ENCODE assay signal across 24 mouse cellular contexts in genomic region chrX:56663377-56663776, GRCm38 (mm10). TPM values are rescaled to one million over a fixed set of nuclear protein-coding genes. Genes with fewer than 3 reads are reported as not detected.
A peak's percentile ranks its signal among the peaks of the same experiment; 100 is the strongest.
DNase-seq lines count a peak whose midpoint lies in the region; ATAC-seq lines count a peak whose summit lies in the region.
"Had no signal": no experiment of that assay in that cellular context is flagged by ENCODE, and none has a peak within 500 bp of the region (broad histone marks: within the 10 kb centered on the region; RNA-seq: fewer than 3 reads in every experiment).

No protein-coding gene starts in this region.

- H3K9me3 ChIP-seq in forebrain, embryonic 13.5 days (replicated peaks) = no peaks in the 10 kb centered on the region
- H3K9me3 ChIP-seq in forebrain, embryonic 16.5 days (ENCODE audit: control insufficient read depth, low read length) = no peaks in the 10 kb centered on the region
- H3K9me3 ChIP-seq: embryonic facial prominence, embryonic 12.5 days; heart, embryonic 10.5 days; heart, embryonic 13.5 days had no signal

- no peak overlapping the region for H3K27ac ChIP-seq in forebrain, embryonic 13.5 days
- H3K27ac ChIP-seq in forebrain, embryonic 16.5 days (ENCODE audit: low read length) = no peak overlapping the region
- H3K27ac ChIP-seq: embryonic facial prominence, embryonic 12.5 days; heart, embryonic 10.5 days; heart, embryonic 13.5 days; hindbrain, embryonic 14.5 days; hindbrain, postnatal 0 days had no signal

- no peak overlapping the region for H3K4me3 ChIP-seq in forebrain, embryonic 13.5 days
- H3K4me3 ChIP-seq in forebrain, embryonic 16.5 days (replicated peaks; ENCODE audit: low read length) = no peak overlapping the region
- H3K4me3 ChIP-seq: embryonic facial prominence, embryonic 12.5 days; erythroblast, embryonic 14.5 days; heart, embryonic 10.5 days; heart, embryonic 13.5 days had no signal

- H3K36me3 ChIP-seq in forebrain, embryonic 13.5 days (ENCODE audit: poor library complexity, severe bottlenecking) = no peaks in the 10 kb centered on the region
- H3K36me3 ChIP-seq in forebrain, embryonic 16.5 days (ENCODE audit: control insufficient read depth, insufficient read depth) = no peaks in the 10 kb centered on the region
- H3K36me3 ChIP-seq: embryonic facial prominence, embryonic 12.5 days; heart, embryonic 10.5 days; heart, embryonic 13.5 days had no signal

- peak; percentile 53 for DNase-seq in kidney, adult 9 months
- DNase-seq in kidney, adult 8-10 months = no peak
- DNase-seq in retina, embryonic 14.5 days (ENCODE audit: low spot score) = peak; percentile 25
- DNase-seq in lung, postnatal 14 days = no peak
- DNase-seq: adrenal gland, adult 8-10 months; adrenal gland, postnatal 25 days; cerebellum, adult 18-20 months; cerebellum, adult 9-10 months; cerebellum, postnatal 14 days; gastrocnemius, postnatal 25 days; heart, adult 18-20 months; heart, postnatal 14 days; heart, postnatal 4 days had no signal

- H3K27me3 ChIP-seq in forebrain, embryonic 13.5 days = no peaks in the 10 kb centered on the region
- no peaks in the 10 kb centered on the region for H3K27me3 ChIP-seq in forebrain, embryonic 16.5 days (replicated peaks; ENCODE audit: control insufficient read depth, insufficient read depth, low read length)
- H3K27me3 ChIP-seq: embryonic facial prominence, embryonic 12.5 days; heart, embryonic 13.5 days had no signal

- H3K4me1 ChIP-seq in forebrain, embryonic 13.5 days = 0 out of 2 replicates have a peak, but pooled peaks cover 3% of the 10 kb centered on the region
- no peaks in the 10 kb centered on the region; the same call in 1 of the 2 replicates for H3K4me1 ChIP-seq in forebrain, embryonic 16.5 days (replicated peaks; ENCODE audit: control insufficient read depth, insufficient read depth, low read length)
- H3K4me1 ChIP-seq: embryonic facial prominence, embryonic 12.5 days had no signal

- peak; percentile 66; the same call in 1 of the 2 replicates for ATAC-seq in forebrain, embryonic 13.5 days
- no peak for ATAC-seq in forebrain, embryonic 16.5 days
- ATAC-seq: CD4-positive, CD25-positive, alpha-beta regulatory T cell, adult 4 months; hindbrain, postnatal 0 days; inflammation-experienced regulatory T-cells, adult 6 months; intestine, embryonic 16.5 days had no signal

- 54% methylated on average over 4 of the region's 4 CpGs for WGBS in forebrain, embryonic 13.5 days
- WGBS in forebrain, embryonic 16.5 days = 36% methylated on average over 4 of the region's 4 CpGs

- H3K4me2 ChIP-seq in forebrain, embryonic 13.5 days = no peak overlapping the region
- no peak overlapping the region for H3K4me2 ChIP-seq in forebrain, embryonic 16.5 days (ENCODE audit: low read length)
- H3K4me2 ChIP-seq: embryonic facial prominence, embryonic 12.5 days; heart, embryonic 13.5 days; hindbrain, embryonic 14.5 days had no signal

- no peak overlapping the region for H3K9ac ChIP-seq in forebrain, embryonic 13.5 days
- no peak overlapping the region for H3K9ac ChIP-seq in forebrain, embryonic 16.5 days (replicated peaks; ENCODE audit: low read depth, low read length)
- H3K9ac ChIP-seq: embryonic facial prominence, embryonic 12.5 days; heart, embryonic 13.5 days; hindbrain, embryonic 14.5 days had no signal

RNA-seq across cellular contexts. Expression of gene Slc9a6, which starts 53.8 kb away (rescaled TPM):
- 25.0 and 32.5 TPM in 2 replicates for polyA plus RNA-seq in forebrain, embryonic 13.5 days (2015; fragmentation: Nextera tagmentation; extraction: Ambion mirVana)
- 53.3 and 54.4 TPM in 2 replicates for polyA plus RNA-seq in forebrain, embryonic 16.5 days (2015; fragmentation: Nextera tagmentation; extraction: Ambion mirVana)

Comparison
In these comparisons a context has a peak if more than half of its experiments do, and no peak if none do; other contexts are left out.
1. DNase-seq: peak in kidney, adult 9 months (single experiment) and retina, embryonic 14.5 days (single experiment); none in kidney, adult 8-10 months (0 of 2) and lung, postnatal 14 days (single experiment).